Mouse (Mus musculus) adrenal gland, postnatal 10 days (tissue): ENCODE data around the gene Tmem185b. TPM values are rescaled to one million over a fixed set of nuclear protein-coding genes. Genes with fewer than 3 reads are reported as not detected.
A peak's percentile ranks its signal among the peaks of the same experiment; 100 is the strongest.

Experiments used
- DNase-seq: peaks from one replicate; pipeline ENCODE4 v3.0.0; 2021; ENCODE audit warnings: mixed read lengths
- total RNA-seq, 2 experiments: library from RNA; stranded (reverse); gene quantifications; 2 replicates each; pipeline ENCODE4 v1.2.3; 2021

Tmem185b gene
- total RNA-seq, 2 experiments from 2014 or later: 17.1 to 19.7 TPM

DNA sequence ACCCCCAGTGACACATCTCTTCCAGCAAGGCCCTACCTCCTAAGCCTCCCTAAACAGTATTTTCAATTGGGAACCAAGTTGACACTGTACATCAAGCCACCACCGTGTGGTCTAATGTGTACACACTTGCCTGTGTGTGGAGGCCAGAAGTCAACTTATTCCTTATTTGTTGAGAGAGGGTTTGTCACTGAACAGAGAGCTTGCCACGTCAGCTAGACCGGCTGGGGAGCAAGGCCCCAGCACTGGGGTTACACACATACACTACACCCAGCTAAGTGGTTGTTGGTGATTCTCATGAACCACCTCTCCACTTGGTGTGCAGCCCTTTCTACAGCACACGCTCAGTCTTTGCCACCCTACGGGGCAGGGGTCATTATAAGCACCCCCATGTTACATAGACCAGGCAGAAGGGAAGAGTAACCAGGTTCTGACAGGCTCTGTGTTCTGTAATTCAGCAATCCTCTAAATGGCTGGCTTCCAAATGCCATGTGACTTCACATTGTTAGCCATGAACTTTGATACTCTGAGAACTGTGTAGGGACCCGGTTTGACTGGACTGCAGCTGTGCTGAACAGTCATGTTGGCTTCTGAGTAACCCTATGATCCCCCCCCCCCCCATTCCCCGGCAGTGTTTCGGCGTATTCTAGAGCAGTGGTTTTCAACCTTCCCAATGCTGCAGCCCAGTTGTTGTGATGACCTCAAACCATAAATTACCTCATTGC lies 15.0 kb downstream of the Tmem185b start:
- peak; percentile 42 for DNase-seq

DNA sequence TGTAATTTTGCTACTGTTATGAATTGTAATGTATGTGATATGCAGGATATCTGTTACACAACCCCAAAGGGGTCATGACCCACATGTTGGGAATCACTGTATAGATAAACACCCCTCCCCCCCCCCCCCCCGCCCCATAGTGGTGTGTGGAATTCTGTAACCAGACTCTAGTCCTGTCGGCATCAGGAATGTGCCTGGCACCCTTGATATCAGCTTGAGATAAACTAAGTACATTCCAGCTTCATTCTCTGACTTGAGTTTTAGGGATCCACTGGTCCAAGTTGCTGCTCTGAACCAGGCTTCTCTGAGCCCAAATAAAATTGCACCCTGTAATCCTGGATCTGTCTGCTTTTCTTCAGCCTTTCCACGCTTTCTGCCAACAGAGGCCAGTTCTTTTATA lies 15.6 kb downstream of the Tmem185b start:
- no peak for DNase-seq

DNA sequence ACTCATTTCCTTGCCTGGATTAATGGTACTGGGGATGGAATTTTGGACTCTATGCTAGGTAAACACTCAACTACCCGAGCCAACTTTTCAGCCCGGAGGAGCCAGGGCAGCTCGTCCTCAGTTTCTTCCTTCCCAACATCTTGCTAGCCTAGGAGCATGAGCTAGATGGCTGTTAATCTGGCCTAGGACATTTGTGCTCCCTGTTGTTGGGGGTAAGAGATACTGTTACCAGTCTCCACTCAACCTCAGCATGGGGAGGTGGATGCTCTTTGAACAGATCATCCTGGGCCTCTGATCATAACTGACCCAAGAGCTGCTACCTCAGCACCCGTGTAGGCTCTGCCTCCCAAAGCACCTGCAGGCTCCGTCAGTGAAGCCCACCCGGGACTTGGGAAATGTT lies 17.4 kb downstream of the Tmem185b start:
- no peak for DNase-seq

DNA sequence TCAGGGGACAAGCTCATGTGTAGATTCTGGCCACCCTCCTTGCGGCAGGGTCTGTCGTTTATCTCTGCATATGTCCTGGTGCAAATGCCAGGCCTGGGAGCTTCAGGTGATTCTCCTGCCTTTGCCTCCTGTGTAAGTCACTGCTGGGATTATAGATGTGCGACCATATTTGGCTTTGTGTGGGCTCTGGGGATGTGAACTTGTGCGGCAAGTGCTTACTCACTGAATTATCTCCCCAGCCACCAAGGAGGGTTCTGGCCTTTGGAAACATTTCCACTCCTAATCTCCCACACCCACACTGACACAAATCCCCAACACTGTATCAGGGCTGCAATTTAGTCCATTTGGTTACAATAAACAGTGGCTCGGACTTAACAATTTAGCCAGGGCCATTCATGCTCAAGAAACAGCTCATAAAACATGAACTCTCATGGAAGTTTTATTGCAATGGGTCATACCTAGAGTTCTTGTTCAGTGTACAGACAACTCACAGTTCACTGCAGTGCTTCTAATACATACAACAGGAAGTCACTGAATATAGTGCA lies 18.7 kb downstream of the Tmem185b start:
- DNase-seq: no peak

DNA sequence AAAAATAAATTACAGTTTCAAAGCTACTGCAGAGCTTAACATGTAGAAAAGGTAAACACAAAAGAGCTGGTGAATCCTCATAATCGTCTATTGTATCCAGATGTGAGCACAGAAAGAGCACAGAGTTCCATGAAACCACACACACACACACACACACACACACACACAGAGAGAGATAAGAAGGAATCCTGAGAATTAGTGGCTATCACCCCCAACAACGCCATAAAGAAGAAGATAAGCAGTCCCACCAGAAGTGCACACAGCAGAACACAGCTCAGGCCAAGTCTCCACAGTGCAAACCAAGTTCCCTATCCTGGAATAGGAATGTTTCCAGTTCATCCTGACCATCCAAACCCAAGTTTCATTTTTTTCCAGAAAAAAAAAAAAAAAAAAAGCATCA lies 19.2 kb downstream of the Tmem185b start:
- no peak for DNase-seq

DNA sequence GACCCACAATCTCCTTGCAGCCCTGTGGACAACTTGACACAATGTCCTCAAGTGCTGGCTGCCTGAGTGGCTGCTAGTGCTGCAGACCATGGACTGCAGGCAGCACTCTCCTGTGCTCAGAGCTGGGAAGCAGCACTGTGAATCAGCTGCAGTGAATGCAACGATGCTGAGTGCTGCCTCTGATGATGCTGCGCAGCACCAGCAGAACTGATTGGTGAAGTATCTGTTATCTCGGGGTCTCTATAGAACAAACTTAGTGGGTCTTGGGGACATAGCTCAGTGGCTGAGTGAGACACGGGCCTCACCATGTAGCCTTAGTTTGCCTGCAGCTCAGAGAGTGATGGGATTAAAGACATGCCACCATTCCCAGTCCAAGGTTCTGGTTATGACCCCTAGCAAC lies 19.7 kb downstream of the Tmem185b start:
- DNase-seq: no peak

DNA sequence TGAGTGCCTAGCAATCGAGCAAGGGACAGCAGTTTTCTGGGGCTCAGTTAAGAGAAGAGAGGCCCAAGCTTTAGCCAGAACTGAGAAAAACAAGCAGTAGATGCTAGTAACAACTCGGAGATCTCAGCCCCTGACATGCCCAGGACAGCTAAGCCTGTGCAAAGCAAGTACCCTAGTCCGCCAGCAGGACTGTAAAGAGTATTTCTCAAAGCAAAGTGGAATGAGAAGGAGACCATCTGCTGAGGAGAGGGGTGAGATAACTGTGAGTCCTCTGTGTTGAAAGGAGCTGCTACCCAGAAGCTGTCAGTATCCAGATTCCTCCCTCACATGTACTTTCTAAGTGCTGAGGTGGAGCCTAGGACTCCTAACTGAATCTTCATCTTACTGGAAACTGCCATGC lies 20.5 kb downstream of the Tmem185b start:
- peak; percentile 0 for DNase-seq

DNA sequence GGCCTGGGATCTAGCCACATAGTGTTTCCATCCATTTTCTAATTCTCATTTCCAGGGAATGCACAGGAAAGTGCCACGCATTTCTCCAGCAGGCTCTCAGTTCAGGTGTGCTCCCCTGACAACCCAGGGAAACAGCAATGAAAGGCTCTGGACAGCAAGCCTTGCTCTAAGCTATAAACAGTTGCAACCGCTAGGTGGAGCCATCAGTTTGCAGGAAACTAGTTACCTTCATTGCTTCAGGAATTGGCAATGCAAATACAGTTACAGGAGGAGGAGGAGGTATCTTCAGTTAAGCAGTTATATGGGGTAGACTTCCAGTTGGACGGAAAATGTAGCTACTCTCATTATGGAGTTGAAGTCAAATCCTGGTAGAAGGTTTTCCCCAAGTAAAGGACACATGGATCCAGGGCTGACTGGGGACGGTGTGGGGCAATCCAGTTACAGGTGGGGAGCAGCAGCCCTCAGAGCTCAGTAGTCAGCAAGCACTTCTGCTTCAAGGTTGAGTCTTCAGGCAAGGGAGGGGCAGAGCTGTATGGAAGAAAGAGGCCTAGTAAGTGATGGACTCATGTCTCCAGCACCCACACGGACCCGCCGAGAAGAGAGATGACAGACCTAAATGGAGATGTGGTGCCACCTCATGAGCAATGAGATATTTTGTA lies 22.8 kb downstream of the Tmem185b start:
- peak; percentile 90 for DNase-seq

DNA sequence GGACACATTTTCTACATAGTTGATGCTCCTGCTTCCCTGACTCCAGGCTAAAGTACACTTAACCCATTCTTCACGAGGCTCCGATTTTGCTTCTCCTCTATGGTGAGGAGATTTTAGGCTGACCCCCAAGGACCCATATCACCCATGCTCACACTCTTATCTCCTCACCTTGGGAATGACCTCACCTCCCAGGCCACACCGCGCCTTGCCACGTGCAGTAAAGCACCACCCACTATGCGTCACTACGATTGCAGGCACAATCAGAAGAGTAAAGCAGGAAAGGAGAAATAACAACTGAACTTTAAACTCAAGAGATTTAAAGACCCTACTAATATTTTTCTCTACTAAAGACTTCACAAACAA lies 23.3 kb downstream of the Tmem185b start:
- no peak for DNase-seq

DNA sequence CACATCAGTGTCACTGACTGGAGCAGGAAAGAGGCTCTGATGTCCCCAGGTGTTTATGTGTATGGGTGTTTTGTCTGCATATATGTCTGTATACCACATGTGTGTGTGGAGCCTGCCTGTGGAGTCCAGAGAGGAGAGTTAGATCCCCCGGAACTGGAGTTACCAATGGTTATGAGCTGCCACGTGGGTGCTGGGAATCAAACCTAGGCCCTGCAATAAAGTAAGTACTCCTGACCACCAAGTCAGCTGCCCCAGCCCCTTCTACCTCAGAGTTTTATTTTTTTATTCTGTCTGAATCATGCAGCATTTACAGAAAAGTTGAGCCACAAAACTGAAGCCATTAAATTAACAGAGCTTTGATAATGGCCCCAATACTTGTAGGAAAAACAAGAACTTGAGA lies 24.1 kb downstream of the Tmem185b start:
- no peak for DNase-seq

DNA sequence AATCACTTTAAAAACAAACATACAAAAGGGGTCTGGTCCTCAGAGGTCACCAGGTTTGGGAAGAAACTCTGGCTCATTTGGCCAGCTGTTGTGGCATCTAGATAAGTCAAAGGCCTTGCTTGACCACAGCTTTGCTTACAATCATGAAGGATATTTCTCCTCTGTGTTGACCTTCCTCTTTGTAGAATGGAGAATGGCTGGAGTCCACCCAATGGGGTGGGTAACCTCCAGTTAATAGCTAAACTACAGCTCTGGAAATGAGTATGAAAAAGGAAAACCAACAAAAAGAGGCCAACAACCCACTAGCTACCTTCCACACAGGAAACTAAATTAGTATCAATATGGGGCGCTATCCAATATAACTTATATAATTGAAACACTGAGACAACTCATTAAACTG lies 25.7 kb downstream of the Tmem185b start:
- no peak for DNase-seq

DNA sequence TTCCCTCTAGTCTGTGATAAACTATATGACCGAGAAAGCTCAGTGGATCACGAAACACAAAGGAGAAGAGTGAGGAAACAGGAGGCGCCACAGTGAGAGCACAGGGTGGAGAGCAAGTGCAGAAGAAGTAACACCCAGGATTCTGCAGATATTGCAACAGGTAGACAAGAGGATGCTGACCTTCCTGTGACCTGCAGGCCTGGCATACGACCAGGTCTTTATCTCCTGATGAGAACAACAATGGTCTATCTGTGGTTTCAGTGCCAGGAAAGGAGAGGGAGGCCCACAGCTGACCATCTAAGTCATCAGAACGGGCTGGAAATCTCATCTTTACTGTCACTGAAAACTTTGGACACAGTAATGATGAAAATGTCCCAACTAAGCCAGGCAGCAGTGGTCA lies 29.7 kb downstream of the Tmem185b start:
- no peak for DNase-seq

DNA sequence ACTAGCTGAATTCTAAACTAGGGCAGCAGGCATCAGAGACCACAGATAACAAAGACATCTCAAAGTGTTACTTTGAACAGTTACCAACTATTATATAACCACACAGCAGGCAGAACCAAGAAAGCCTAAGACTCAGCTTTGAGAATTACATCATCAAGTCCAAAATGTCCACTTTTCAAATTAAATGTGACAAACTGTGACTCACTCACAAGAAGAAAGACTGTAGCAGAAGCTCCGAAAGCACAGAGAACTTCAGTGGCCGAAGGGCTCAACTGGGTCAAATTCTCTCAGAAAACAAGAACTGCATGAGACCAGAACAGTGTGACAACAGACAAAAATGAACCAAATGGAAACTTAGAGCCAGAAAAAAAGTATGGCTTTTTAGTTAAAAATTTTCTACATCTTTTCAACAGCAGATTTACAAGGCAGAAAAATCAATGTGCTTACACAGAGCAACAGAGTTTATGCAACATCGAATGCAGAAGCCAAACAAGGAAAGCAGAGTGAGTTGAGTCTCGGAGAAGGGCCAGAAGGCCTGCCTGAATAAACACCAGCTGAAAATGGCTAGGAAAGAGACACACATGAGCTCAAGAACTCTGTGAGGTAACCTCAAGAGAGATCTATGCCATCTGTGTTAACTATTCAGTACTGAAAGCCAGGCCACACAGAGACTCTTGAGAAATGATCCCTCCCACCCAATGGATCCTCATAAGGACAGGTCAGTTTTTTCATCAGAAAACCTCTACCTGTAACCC lies 31.9 kb downstream of the Tmem185b start:
- DNase-seq: no peak

DNA sequence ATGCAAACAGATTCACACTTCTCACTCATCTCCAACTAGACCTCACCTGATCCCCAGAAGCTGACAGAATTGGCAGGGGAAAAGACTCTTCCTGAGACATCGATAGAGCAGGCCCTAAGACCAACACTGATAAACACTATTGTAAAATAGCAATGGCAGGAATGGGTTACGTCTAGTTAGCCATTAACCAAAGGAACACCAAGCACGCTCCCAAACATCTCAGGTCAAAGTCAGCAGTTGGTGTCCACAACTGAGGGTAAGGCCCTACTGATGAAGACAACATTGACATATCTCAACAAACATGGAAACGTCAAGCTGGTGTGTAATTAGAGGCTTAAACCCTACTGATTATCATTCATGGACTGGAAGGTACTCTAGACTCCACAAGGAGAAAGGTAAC lies 39.6 kb downstream of the Tmem185b start:
- DNase-seq: no peak

DNA sequence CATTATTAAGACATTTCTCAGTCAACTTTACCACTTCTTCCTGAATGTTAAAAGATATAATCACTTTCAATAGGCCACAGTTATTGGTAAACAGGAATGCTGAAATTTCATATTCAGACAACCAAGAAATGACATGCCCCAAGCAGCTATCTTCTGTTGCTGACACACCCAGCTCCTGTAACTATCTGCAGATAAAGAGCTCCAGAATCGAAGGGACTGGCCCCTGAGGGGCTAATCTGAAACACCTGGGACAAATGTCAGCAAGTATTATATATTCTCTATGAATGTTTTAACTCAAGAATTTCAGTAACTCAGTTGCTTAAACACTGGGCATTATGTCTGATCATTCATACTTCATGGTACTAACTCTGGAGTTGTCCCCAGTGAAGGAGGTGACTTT lies 44.2 kb downstream of the Tmem185b start:
- DNase-seq: no peak

Other genes starting within 250 kb of the Tmem185b start
- 1 to 10 TPM; 5.5 to 7.7 TPM for gene Inhbb, start 103.9 kb upstream of the Tmem185b start, total RNA-seq
- gene Ralb, start 21.4 kb upstream of the Tmem185b start, total RNA-seq: 10 to 100 TPM; 61.2 to 65.9 TPM
- 10 to 100 TPM; 10.4 to 11.0 TPM for gene Epb41l5, start 122.8 kb downstream of the Tmem185b start, total RNA-seq